In the genomic region with DNA sequence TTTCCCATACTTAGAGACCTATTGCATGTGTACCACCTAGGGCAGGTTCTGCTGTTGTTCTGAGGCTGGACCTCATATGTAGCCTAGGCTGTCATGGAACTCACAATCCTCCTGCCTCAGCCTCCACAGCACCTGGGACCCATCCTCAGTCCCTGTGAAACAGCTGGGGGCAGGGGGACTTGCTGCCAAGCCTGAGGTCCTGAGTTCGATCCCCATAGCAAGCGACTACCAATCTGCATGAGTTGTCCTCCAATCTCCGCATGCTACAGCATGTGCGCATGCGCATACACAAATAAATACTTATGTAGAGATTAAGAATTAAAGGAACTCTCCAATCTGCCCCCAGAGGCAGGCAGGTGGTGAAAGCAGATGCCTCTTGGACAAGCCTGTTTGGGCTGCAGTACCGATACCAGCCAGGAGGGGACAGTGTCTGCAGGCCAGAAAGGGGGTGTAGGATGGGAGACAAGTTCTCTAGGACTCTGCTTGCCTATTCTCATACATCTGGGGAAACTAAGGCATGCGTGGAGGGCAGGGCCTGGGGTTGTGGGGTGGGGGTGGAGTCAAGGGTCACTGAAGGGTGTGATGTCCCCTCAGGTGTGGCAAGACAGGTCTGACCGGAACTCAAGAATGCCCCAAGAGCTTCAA, we compare ENCODE assay signal across 8 mouse cellular contexts. TPM values are rescaled to one million over a fixed set of nuclear protein-coding genes. Genes with fewer than 3 reads are reported as not detected.
DNase-seq lines count a peak whose midpoint lies in the region; ATAC-seq and TF ChIP-seq lines count a peak whose summit lies in the region.

No protein-coding gene starts in this region.

- no peak overlapping the region for H3K4me2 ChIP-seq in forebrain, postnatal 0 days (ENCODE audit: low read depth)
- H3K4me2 ChIP-seq in forebrain, embryonic 13.5 days = no peak overlapping the region
- H3K4me2 ChIP-seq in liver, embryonic 13.5 days = no peak overlapping the region

- H3K9ac ChIP-seq in forebrain, postnatal 0 days = no peak overlapping the region
- H3K9ac ChIP-seq in forebrain, embryonic 13.5 days = no peak overlapping the region
- no peak overlapping the region for H3K9ac ChIP-seq in liver, embryonic 13.5 days

- H3K27me3 ChIP-seq in forebrain, postnatal 0 days (ENCODE audit: insufficient read depth, low read length) = no peaks in the 10 kb centered on the region
- peaks cover 41% of the 10 kb centered on the region for H3K27me3 ChIP-seq in forebrain, embryonic 13.5 days
- peaks cover 49% of the 10 kb centered on the region for H3K27me3 ChIP-seq in liver, embryonic 13.5 days

- H3K27ac ChIP-seq in forebrain, postnatal 0 days (ENCODE audit: low read depth, low read length) = no peak overlapping the region
- H3K27ac ChIP-seq in forebrain, embryonic 13.5 days = no peak overlapping the region
- no peak overlapping the region for H3K27ac ChIP-seq in liver, embryonic 13.5 days

- peak; percentile 79 for TF ChIP-seq CTCF in forebrain, postnatal 0 days (IDR thresholded peaks at IDR 0.05; ENCODE audit: low read depth)

- no peak for ATAC-seq in forebrain, postnatal 0 days
- no peak for ATAC-seq in forebrain, embryonic 13.5 days
- ATAC-seq in liver, embryonic 13.5 days (ENCODE audit: low read depth) = no peak

- no peaks in the 10 kb centered on the region for H3K4me1 ChIP-seq in forebrain, postnatal 0 days (ENCODE audit: insufficient read depth)
- peaks cover 26% of the 10 kb centered on the region for H3K4me1 ChIP-seq in forebrain, embryonic 13.5 days
- peaks cover 62% of the 10 kb centered on the region for H3K4me1 ChIP-seq in liver, embryonic 13.5 days (replicated peaks)

- H3K4me3 ChIP-seq in forebrain, postnatal 0 days (ENCODE audit: low read depth, low read length) = no peak overlapping the region
- no peak overlapping the region for H3K4me3 ChIP-seq in forebrain, embryonic 13.5 days
- H3K4me3 ChIP-seq in liver, embryonic 13.5 days (replicated peaks) = no peak overlapping the region

- DNase-seq in forebrain, postnatal 0 days = no peak
- DNase-seq in right cerebral cortex, postnatal 4 days = peak; percentile 56
- DNase-seq in right cerebral cortex, postnatal 36 days (ENCODE audit: low spot score in 2 of 2) = no peak
- peak; percentile 45 for DNase-seq in embryo, embryonic 10.5 days (ENCODE audit: low spot score)
- DNase-seq in liver, embryonic 13.5 days = peak; percentile 63
- DNase-seq in spleen, postnatal 4 days (ENCODE audit: low spot score in 2 of 2) = peak; percentile 83 to 95
- no peak for DNase-seq in right cerebral cortex, postnatal 25 days

- WGBS in forebrain, postnatal 0 days = 65% methylated on average over 8 of the region's 8 CpGs
- 62% methylated on average over 8 of the region's 8 CpGs for WGBS in forebrain, embryonic 13.5 days
- 52% methylated on average over 8 of the region's 8 CpGs for WGBS in liver, embryonic 13.5 days (ENCODE audit: insufficient replicate concordance)

- no peaks in the 10 kb centered on the region for H3K9me3 ChIP-seq in forebrain, postnatal 0 days (ENCODE audit: low read length)
- no peaks in the 10 kb centered on the region for H3K9me3 ChIP-seq in forebrain, embryonic 13.5 days (replicated peaks)
- no peaks in the 10 kb centered on the region for H3K9me3 ChIP-seq in liver, embryonic 13.5 days (replicated peaks)

- H3K36me3 ChIP-seq in forebrain, postnatal 0 days (ENCODE audit: insufficient read depth) = no peaks in the 10 kb centered on the region
- no peaks in the 10 kb centered on the region for H3K36me3 ChIP-seq in forebrain, embryonic 13.5 days (ENCODE audit: poor library complexity, severe bottlenecking)
- H3K36me3 ChIP-seq in liver, embryonic 13.5 days = no peaks in the 10 kb centered on the region

RNA-seq across cellular contexts. Expression of gene Tjp3, which starts 3.7 kb away (rescaled TPM):
- total RNA-seq in forebrain, postnatal 0 days (2014; rRNA removed) = 6.3 and 8.5 TPM in 2 replicates
- 5.7 and 6.4 TPM in 2 replicates for polyA plus RNA-seq in forebrain, postnatal 0 days (2015; fragmentation: Nextera tagmentation; extraction: Ambion mirVana)
- 6.2 and 7.1 TPM in 2 replicates for polyA plus RNA-seq in forebrain, embryonic 13.5 days (2015; fragmentation: Nextera tagmentation; extraction: Ambion mirVana)
- polyA plus RNA-seq in liver, embryonic 13.5 days (2015; fragmentation: Nextera tagmentation; extraction: Ambion mirVana) = 0.35 and 0.43 TPM in 2 replicates

RNA-seq across cellular contexts. Expression of gene Pip5k1c, which starts 5.1 kb away (rescaled TPM):
- 189 and 229 TPM in 2 replicates for total RNA-seq in forebrain, postnatal 0 days (2014; rRNA removed)
- 110 and 130 TPM in 2 replicates for polyA plus RNA-seq in forebrain, postnatal 0 days (2015; fragmentation: Nextera tagmentation; extraction: Ambion mirVana)
- polyA plus RNA-seq in forebrain, embryonic 13.5 days (2015; fragmentation: Nextera tagmentation; extraction: Ambion mirVana) = 73.1 and 87.2 TPM in 2 replicates
- polyA plus RNA-seq in liver, embryonic 13.5 days (2015; fragmentation: Nextera tagmentation; extraction: Ambion mirVana) = 13.2 and 16.7 TPM in 2 replicates

RNA-seq across cellular contexts. Expression of gene Apba3, which starts 20.9 kb away (rescaled TPM):
- total RNA-seq in forebrain, postnatal 0 days (2014; rRNA removed) = 43.3 and 44.6 TPM in 2 replicates
- 22.8 and 24.8 TPM in 2 replicates for polyA plus RNA-seq in forebrain, postnatal 0 days (2015; fragmentation: Nextera tagmentation; extraction: Ambion mirVana)
- 28.6 and 32.3 TPM in 2 replicates for polyA plus RNA-seq in forebrain, embryonic 13.5 days (2015; fragmentation: Nextera tagmentation; extraction: Ambion mirVana)
- polyA plus RNA-seq in liver, embryonic 13.5 days (2015; fragmentation: Nextera tagmentation; extraction: Ambion mirVana) = 24.5 and 26.7 TPM in 2 replicates

RNA-seq across cellular contexts. Expression of gene Mrpl54, which starts 20.9 kb away (rescaled TPM):
- 90.2 and 94.9 TPM in 2 replicates for total RNA-seq in forebrain, postnatal 0 days (2014; rRNA removed)
- 134 and 148 TPM in 2 replicates for polyA plus RNA-seq in forebrain, postnatal 0 days (2015; fragmentation: Nextera tagmentation; extraction: Ambion mirVana)
- 134 and 135 TPM in 2 replicates for polyA plus RNA-seq in forebrain, embryonic 13.5 days (2015; fragmentation: Nextera tagmentation; extraction: Ambion mirVana)
- polyA plus RNA-seq in liver, embryonic 13.5 days (2015; fragmentation: Nextera tagmentation; extraction: Ambion mirVana) = 130 and 134 TPM in 2 replicates

RNA-seq across cellular contexts. Expression of gene Cactin, which starts 33.3 kb away (rescaled TPM):
- 24.2 and 43.4 TPM in 2 replicates for total RNA-seq in forebrain, postnatal 0 days (2014; rRNA removed)
- polyA plus RNA-seq in forebrain, postnatal 0 days (2015; fragmentation: Nextera tagmentation; extraction: Ambion mirVana) = 19.9 and 24.2 TPM in 2 replicates
- polyA plus RNA-seq in forebrain, embryonic 13.5 days (2015; fragmentation: Nextera tagmentation; extraction: Ambion mirVana) = 39.9 and 42.0 TPM in 2 replicates
- 29.5 and 33.0 TPM in 2 replicates for polyA plus RNA-seq in liver, embryonic 13.5 days (2015; fragmentation: Nextera tagmentation; extraction: Ambion mirVana)

Comparison
In these comparisons a context has a peak if more than half of its experiments do, and no peak if none do; other contexts are left out.
1. DNase-seq: peak in right cerebral cortex, postnatal 4 days (single experiment), embryo, embryonic 10.5 days (single experiment), liver, embryonic 13.5 days (single experiment) and spleen, postnatal 4 days (2 of 2); none in forebrain, postnatal 0 days (single experiment), right cerebral cortex, postnatal 36 days (0 of 2) and right cerebral cortex, postnatal 25 days (single experiment).